Mouse (Mus musculus) forebrain, postnatal 0 days (tissue): ENCODE data around the gene Nop9. TPM values are rescaled to one million over a fixed set of nuclear protein-coding genes. Genes with fewer than 3 reads are reported as not detected.

ENCODE experiments used
- ATAC-seq: fragments of 200-750 bp; cut with Nextera tagmentation; 2 replicates; pipeline ENCODE4 v1.8.0; 2017; ENCODE audit warnings: mild to moderate bottlenecking, moderate library complexity
- DNase-seq: peaks from one replicate; pipeline ENCODE4 v3.0.0-alpha.2; 2015
- H3K27ac ChIP-seq: fragments of 300-500 bp; sonication (generic); 2 replicates; pipeline ENCODE4 v1.5.1; 2014; ENCODE audit warnings: low read depth, mild to moderate bottlenecking, antibody characterized with exemption, low read length, moderate library complexity, mixed read lengths
- H3K27me3 ChIP-seq: fragments of 300-500 bp; sonication (generic); 2 replicates; pipeline ENCODE4 v1.6.1; 2014; ENCODE audit warnings: mild to moderate bottlenecking, low read length, mixed read lengths; ENCODE audit not compliant: insufficient read depth
- H3K36me3 ChIP-seq: fragments of 300-500 bp; sonication (generic); 2 replicates; pipeline ENCODE4 v1.6.1; 2014; ENCODE audit warnings: mild to moderate bottlenecking, moderate library complexity; ENCODE audit not compliant: insufficient read depth
- H3K4me1 ChIP-seq: fragments of 300-500 bp; sonication (generic); 2 replicates; pipeline ENCODE4 v1.6.1; 2014; ENCODE audit warnings: antibody characterized with exemption; ENCODE audit not compliant: insufficient read depth
- H3K4me2 ChIP-seq: fragments of 300-500 bp; sonication (generic); 2 replicates; pipeline ENCODE4 v1.6.1; 2014; ENCODE audit warnings: low read depth, mild to moderate bottlenecking, moderate library complexity
- H3K4me3 ChIP-seq: fragments of 300-500 bp; sonication (generic); 2 replicates; pipeline ENCODE4 v1.5.1; 2014; ENCODE audit warnings: low read depth, low read length, mixed read lengths
- H3K9ac ChIP-seq: fragments of 300-500 bp; sonication (generic); 2 replicates; pipeline ENCODE4 v1.6.1; 2014; ENCODE audit warnings: mild to moderate bottlenecking
- H3K9me3 ChIP-seq: fragments of 300-500 bp; sonication (generic); 2 replicates; pipeline ENCODE4 v1.6.1; 2016; ENCODE audit warnings: low read length
- CTCF ChIP-seq: sonication (generic); IDR thresholded peaks from 2 replicates; pipeline ENCODE4 v1.5.1; 2016; ENCODE audit warnings: antibody characterized with exemption, control low read depth, low read depth
- WGBS: fragments of 180-500 bp; shearing (Covaris S2); extraction: QIAGEN DNeasy Blood & Tissue Kit; methylation state at CpG from one replicate; pipeline ENCODE4 v1.1.7; 2014; 5-methylcytosine and 5-hydroxymethylcytosine counted together
- polyA plus RNA-seq: library from polyadenylated mRNA; unstranded; fragments of >200 nt; fragmentation: Nextera tagmentation; extraction: Ambion mirVana; gene quantifications from 2 replicates; pipeline ENCODE4 v1.2.1, GENCODE M21; 2015
- total RNA-seq: library from RNA; depleted of rRNA; stranded (reverse); fragments of >200 nt; gene quantifications from 2 replicates; pipeline ENCODE4 v1.2.3, GENCODE M21; 2014

Gene Nop9
- total and polyA plus RNA-seq, 2 experiments from 2014 or later = 25.6 to 34.7 TPM

DNA sequence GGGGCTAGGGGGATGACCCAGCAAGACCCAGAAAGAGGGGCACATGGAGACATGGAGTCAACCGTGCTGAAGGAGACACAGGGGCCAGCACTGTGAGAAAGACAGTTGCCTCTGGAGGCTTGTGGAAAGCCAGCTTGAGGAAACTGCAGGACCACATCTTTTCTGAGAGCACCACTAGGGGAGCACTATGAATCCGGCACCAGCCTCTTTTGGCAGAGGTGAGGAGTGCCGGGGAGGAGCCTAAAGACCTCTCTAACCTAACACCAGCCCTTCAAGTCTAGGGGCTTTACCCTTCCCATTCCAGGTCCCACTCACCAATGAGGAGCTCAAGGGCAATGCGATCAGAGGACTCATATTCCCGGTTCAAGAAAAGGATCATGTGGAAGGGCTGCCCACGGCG is 33.7 kb upstream of the Nop9 start:
- WGBS = 85% methylated on average over 7 of the region's 7 CpGs

GRCm38 (mm10) chr14:55713007-55713728 is 32.3 kb upstream of the Nop9 start:
- peaks cover 19% of the 10 kb centered on the region for H3K36me3 ChIP-seq
- ATAC-seq (no peak), DNase-seq (no peak)
- TF ChIP-seq CTCF = no peak
- no peak overlapping the region for H3K4me3 ChIP-seq
- no peak overlapping the region for H3K4me2 ChIP-seq
- peaks cover 6% of the 10 kb centered on the region; the same call in 1 of the 2 replicates for H3K27me3 ChIP-seq
- H3K27ac ChIP-seq = no peak overlapping the region
- 14% methylated on average over 24 of the region's 25 CpGs for WGBS
- no peak overlapping the region for H3K9ac ChIP-seq
- no peaks in the 10 kb centered on the region for H3K9me3 ChIP-seq
- no peaks in the 10 kb centered on the region for H3K4me1 ChIP-seq

More for the DNA sequence above, 33.7 kb upstream of the Nop9 start:
- no peak overlapping the region for H3K27ac ChIP-seq
- no peak for TF ChIP-seq CTCF
- no peak for ATAC-seq
- no peak for DNase-seq
- H3K36me3 ChIP-seq = peaks cover 8% of the 10 kb centered on the region
- no peak overlapping the region for H3K9ac ChIP-seq
- H3K9me3 ChIP-seq = no peaks in the 10 kb centered on the region
- no peak overlapping the region for H3K4me2 ChIP-seq
- H3K27me3 ChIP-seq = peaks cover 6% of the 10 kb centered on the region; the same call in 1 of the 2 replicates
- no peaks in the 10 kb centered on the region for H3K4me1 ChIP-seq
- H3K4me3 ChIP-seq = no peak overlapping the region

GRCm38 (mm10) chr14:55713729-55714122 is 31.8 kb upstream of the Nop9 start, which contains the start of gene Tgm1:
Gene Tgm1 (minus strand): TSS chr14:55713926.
- no peak for TF ChIP-seq CTCF

GRCm38 (mm10) chr14:55714893-55715292 is 30.6 kb upstream of the Nop9 start:
- H3K36me3 ChIP-seq = peaks cover 31% of the 10 kb centered on the region
- no peaks in the 10 kb centered on the region for H3K4me1 ChIP-seq
- H3K9me3 ChIP-seq = no peaks in the 10 kb centered on the region
- H3K4me2 ChIP-seq = no peak overlapping the region
- 45% methylated on average over 6 of the region's 6 CpGs for WGBS
- H3K4me3 ChIP-seq = no peak overlapping the region
- no peak overlapping the region for H3K27ac ChIP-seq
- no peak for DNase-seq
- H3K9ac ChIP-seq = no peak overlapping the region
- ATAC-seq = no peak
- TF ChIP-seq CTCF = no peak
- H3K27me3 ChIP-seq = peaks cover 6% of the 10 kb centered on the region; the same call in 1 of the 2 replicates

More at GRCm38 (mm10) chr14:55713729-55714122, 31.8 kb upstream of the Nop9 start, which contains the start of gene Tgm1:
- ATAC-seq (no peak), DNase-seq (no peak)
- WGBS = 37% methylated on average over 4 of the region's 4 CpGs
- Histone ChIP-seq H3K27me3 (peaks cover 6% of the 10 kb centered on the region; the same call in 1 of the 2 replicates), H3K9me3 (no peaks in the 10 kb centered on the region), H3K36me3 (peaks cover 24% of the 10 kb centered on the region), H3K4me1 (no peaks in the 10 kb centered on the region), H3K4me2 (no peak within 1 kb of the TSS), H3K27ac (no peak within 1 kb of the TSS), H3K4me3 (no peak within 1 kb of the TSS), H3K9ac (no peak within 1 kb of the TSS)

DNA sequence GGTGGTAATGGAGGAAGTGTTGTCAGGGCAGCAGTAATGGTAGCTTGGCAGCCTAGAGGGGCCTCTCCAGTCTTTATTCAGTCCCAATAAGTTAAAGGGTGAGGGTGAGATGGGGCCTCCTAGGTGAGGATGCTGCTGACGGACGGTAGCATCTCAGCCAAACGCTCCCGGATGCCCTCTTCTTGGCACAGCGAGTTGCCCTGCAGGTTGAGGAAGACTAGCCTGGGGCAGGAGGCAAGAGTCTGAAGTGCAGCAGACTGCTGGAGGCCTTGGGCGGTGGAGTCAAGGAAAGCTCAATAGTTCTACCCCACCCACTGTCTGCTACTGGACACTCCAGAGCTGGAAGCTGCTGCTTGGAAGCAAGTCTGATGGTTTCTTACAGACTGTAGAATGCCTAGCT is 29.2 kb upstream of the Nop9 start:
- Histone ChIP-seq H3K4me3 (no peak overlapping the region), H3K9me3 (no peaks in the 10 kb centered on the region), H3K4me2 (no peak overlapping the region), H3K27me3 (peaks cover 6% of the 10 kb centered on the region; the same call in 1 of the 2 replicates), H3K4me1 (no peaks in the 10 kb centered on the region), H3K9ac (no peak overlapping the region), H3K36me3 (peaks cover 31% of the 10 kb centered on the region), H3K27ac (no peak overlapping the region)
- 91% methylated on average over 6 of the region's 6 CpGs for WGBS
- DNase-seq = no peak
- no peak for ATAC-seq
- no peak for TF ChIP-seq CTCF

DNA sequence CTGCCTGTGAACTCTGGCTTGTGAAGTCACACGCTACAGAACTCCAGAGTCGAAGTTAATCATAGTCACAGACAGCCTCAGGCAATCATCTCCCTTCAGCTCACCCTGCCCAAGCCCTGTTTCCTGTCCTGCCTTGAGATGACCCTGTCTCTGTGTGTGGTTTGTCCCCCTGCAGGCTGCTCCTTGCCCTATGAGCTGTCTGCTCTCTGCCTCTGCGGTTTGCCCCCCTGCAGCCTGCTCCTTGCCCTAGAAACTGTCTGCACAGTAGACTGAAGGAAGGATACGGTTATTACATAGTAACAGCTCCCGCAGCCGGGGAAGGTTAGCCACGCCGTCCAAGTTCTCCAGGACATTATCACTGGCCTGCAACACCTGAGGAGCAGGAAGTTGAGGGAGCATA is 28.6 kb upstream of the Nop9 start:
- ATAC-seq = no peak
- Histone ChIP-seq H3K27ac (no peak overlapping the region), H3K4me2 (no peak overlapping the region), H3K9ac (no peak overlapping the region), H3K4me1 (no peaks in the 10 kb centered on the region), H3K9me3 (no peaks in the 10 kb centered on the region), H3K27me3 (peaks cover 6% of the 10 kb centered on the region; the same call in 1 of the 2 replicates), H3K4me3 (no peak overlapping the region), H3K36me3 (peaks cover 31% of the 10 kb centered on the region)
- no peak for DNase-seq
- no peak for TF ChIP-seq CTCF
- WGBS = 92% methylated on average over 8 of the region's 8 CpGs

DNA sequence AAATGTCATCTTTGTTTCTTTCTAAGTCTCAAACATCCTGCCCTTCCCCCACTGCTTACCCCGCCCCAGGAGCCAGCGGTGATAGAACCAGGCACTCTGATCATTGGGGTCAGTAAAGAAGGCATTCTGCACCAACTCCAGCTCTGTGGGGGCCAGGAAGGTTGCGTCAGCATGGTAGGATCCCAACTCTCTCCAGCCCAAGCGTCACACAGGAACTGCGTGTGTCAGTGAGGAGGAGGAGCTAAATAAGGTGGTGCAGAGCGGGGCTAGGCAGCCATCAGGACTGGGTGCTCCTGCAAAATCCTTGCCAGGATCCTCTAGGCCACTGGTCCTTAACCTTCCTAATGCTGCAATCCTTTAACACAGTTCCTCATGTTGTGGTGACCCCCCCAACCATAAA is 25.8 kb upstream of the Nop9 start:
- Histone ChIP-seq H3K27me3 (no peaks in the 10 kb centered on the region), H3K27ac (no peak overlapping the region), H3K36me3 (peaks cover 31% of the 10 kb centered on the region), H3K9me3 (no peaks in the 10 kb centered on the region), H3K4me3 (no peak overlapping the region), H3K9ac (no peak overlapping the region), H3K4me1 (no peaks in the 10 kb centered on the region), H3K4me2 (no peak overlapping the region)
- TF ChIP-seq CTCF = no peak
- no peak for ATAC-seq
- DNase-seq = no peak
- whole genome bisulfite sequencing = 91% methylated on average over 6 of the region's 6 CpGs
